Mouse (Mus musculus): Measurements from ENCODE around the gene Tbrg4. TPM values are rescaled to one million over a fixed set of nuclear protein-coding genes. Genes with fewer than 3 reads are reported as not detected.

Tbrg4 gene
- polyA plus RNA-seq, 1 experiment from 2014 or later = 25.7 TPM

GRCm38 (mm10) chr11:6568584-6569409, 57.1 kb downstream of the Tbrg4 start:
- Histone ChIP-seq H3K4me2 (replicated peaks) (peak overlapping the region; percentile 19; the same call in 1 of the 2 replicates), H3K4me1 (replicated peaks; ENCODE audit: control insufficient read depth, insufficient read depth, low read length) (peaks cover 20% of the 10 kb centered on the region), H3K27ac (peak overlapping the region; percentile 77), H3K9me3 (ENCODE audit: control insufficient read depth, low read length) (no peaks in the 10 kb centered on the region), H3K36me3 (replicated peaks; ENCODE audit: control insufficient read depth, insufficient read depth) (peaks cover 20% of the 10 kb centered on the region; the same call in 1 of the 2 replicates), H3K27me3 (ENCODE audit: control insufficient read depth, insufficient read depth, low read length) (no peaks in the 10 kb centered on the region), H3K9ac (peak overlapping the region; percentile 36), H3K4me3 (replicated peaks; ENCODE audit: low read length) (no peak overlapping the region)
- DNase-seq (ENCODE audit: low spot score) (peak; percentile 33), ATAC-seq (ENCODE audit: low FRiP score) (0 out of 2 replicates have a peak, but pooled peaks have one; percentile 59)
- 41% methylated on average over 11 of the region's 11 CpGs for WGBS

- DNase-seq (ENCODE audit: low spot score) = no peak
- WGBS = 87% methylated on average over 8 of the region's 8 CpGs
Measured at GRCm38 (mm10) chr11:6567951-6568350, 57.9 kb downstream of the Tbrg4 start.

GRCm38 (mm10) chr11:6566496-6566895, 59.4 kb downstream of the Tbrg4 start:
- H3K9me3 ChIP-seq (ENCODE audit: control insufficient read depth, low read length) = no peaks in the 10 kb centered on the region
- ATAC-seq (ENCODE audit: low FRiP score) (no peak), DNase-seq (ENCODE audit: low spot score) (no peak)
- no peak overlapping the region for H3K27ac ChIP-seq
- H3K4me1 ChIP-seq (replicated peaks; ENCODE audit: control insufficient read depth, insufficient read depth, low read length) = peaks cover 20% of the 10 kb centered on the region
- no peak overlapping the region for H3K4me3 ChIP-seq (replicated peaks; ENCODE audit: low read length)
- no peak overlapping the region for H3K9ac ChIP-seq
- H3K36me3 ChIP-seq (replicated peaks; ENCODE audit: control insufficient read depth, insufficient read depth) = peaks cover 11% of the 10 kb centered on the region; the same call in 1 of the 2 replicates
- WGBS = 95% methylated on average over 4 of the region's 4 CpGs
- no peaks in the 10 kb centered on the region for H3K27me3 ChIP-seq (ENCODE audit: control insufficient read depth, insufficient read depth, low read length)
- H3K4me2 ChIP-seq (replicated peaks) = no peak overlapping the region

More at GRCm38 (mm10) chr11:6567951-6568350, 57.9 kb downstream of the Tbrg4 start:
- H3K4me3 ChIP-seq (replicated peaks; ENCODE audit: low read length) = no peak overlapping the region
- H3K27me3 ChIP-seq (ENCODE audit: control insufficient read depth, insufficient read depth, low read length) = no peaks in the 10 kb centered on the region
- ATAC-seq (ENCODE audit: low FRiP score) = no peak
- H3K9ac ChIP-seq = no peak overlapping the region; the same call in 1 of the 2 replicates
- no peaks in the 10 kb centered on the region for H3K9me3 ChIP-seq (ENCODE audit: control insufficient read depth, low read length)
- H3K27ac ChIP-seq = peak overlapping the region; percentile 77
- peaks cover 20% of the 10 kb centered on the region for H3K4me1 ChIP-seq (replicated peaks; ENCODE audit: control insufficient read depth, insufficient read depth, low read length)
- peaks cover 18% of the 10 kb centered on the region; the same call in 1 of the 2 replicates for H3K36me3 ChIP-seq (replicated peaks; ENCODE audit: control insufficient read depth, insufficient read depth)
- no peak overlapping the region for H3K4me2 ChIP-seq (replicated peaks)

Other genes starting within 250 kb of the Tbrg4 start
- gene Zmiz2, start 237.0 kb downstream of the Tbrg4 start, polyA plus RNA-seq (2014; fragmentation: Nextera tagmentation; extraction: Ambion mirVana) = 31.7 and 33.5 TPM in 2 replicates
- gene Ppia, start 210.6 kb downstream of the Tbrg4 start, polyA plus RNA-seq (2014; fragmentation: Nextera tagmentation; extraction: Ambion mirVana) = 4,304 and 4,427 TPM in 2 replicates
- 239 and 249 TPM in 2 replicates for gene H2afv, start 181.6 kb downstream of the Tbrg4 start, polyA plus RNA-seq (2014; fragmentation: Nextera tagmentation; extraction: Ambion mirVana)
- gene Purb, start 150.2 kb downstream of the Tbrg4 start, polyA plus RNA-seq (2014; fragmentation: Nextera tagmentation; extraction: Ambion mirVana) = 9.8 and 9.9 TPM in 2 replicates
- gene Myo1g, start 105.1 kb downstream of the Tbrg4 start, polyA plus RNA-seq (2014; fragmentation: Nextera tagmentation; extraction: Ambion mirVana) = 0.31 and 0.74 TPM in 2 replicates
- gene Ccm2, start 79.2 kb downstream of the Tbrg4 start, polyA plus RNA-seq (2014; fragmentation: Nextera tagmentation; extraction: Ambion mirVana) = 89.0 and 89.4 TPM in 2 replicates
- gene Nacad, start 20.0 kb downstream of the Tbrg4 start, polyA plus RNA-seq (2014; fragmentation: Nextera tagmentation; extraction: Ambion mirVana) = 75.2 and 75.9 TPM in 2 replicates
- gene Wap, start 12.6 kb upstream of the Tbrg4 start, polyA plus RNA-seq (2014; fragmentation: Nextera tagmentation; extraction: Ambion mirVana) = not detected in 2 replicates
- 22.1 and 26.7 TPM in 2 replicates for gene Ramp3, start 32.5 kb upstream of the Tbrg4 start, polyA plus RNA-seq (2014; fragmentation: Nextera tagmentation; extraction: Ambion mirVana)
- not detected in 2 replicates for gene Gm11983, start 211.6 kb upstream of the Tbrg4 start, polyA plus RNA-seq (2014; fragmentation: Nextera tagmentation; extraction: Ambion mirVana)

Data from hindbrain, embryonic 14.5 days (tissue).